Mouse (Mus musculus) CH12.LX (cell line): ENCODE results near the gene Gamt. TPM values are rescaled to one million over a fixed set of nuclear protein-coding genes. Genes with fewer than 3 reads are reported as not detected.

Source experiments
- DNase-seq: peaks from one replicate; pipeline ENCODE4 v3.0.0-alpha.2; 2013; ENCODE audit errors: extremely low read depth
- H3K27ac ChIP-seq: 2 replicates; pipeline ENCODE4 v1.5.1; 2012; ENCODE audit warnings: low read depth, mild to moderate bottlenecking, control low read depth, moderate library complexity; ENCODE audit not compliant: insufficient read depth
- H3K27me3 ChIP-seq: replicated peaks from 2 replicates; pipeline ENCODE3; 2012; ENCODE audit warnings: inconsistent platforms
- H3K36me3 ChIP-seq, 2 experiments: replicated peaks in 1 of 2; 2 replicates each; pipeline versions ENCODE3 to v1.6.1; 2012; ENCODE audit warnings: inconsistent platforms in 1 of 2, low read length in 1 of 2, mild to moderate bottlenecking in 1 of 2, mixed read lengths in 1 of 2, moderate library complexity in 1 of 2; ENCODE audit not compliant: control insufficient read depth in 1 of 2, insufficient read depth in 1 of 2
- H3K4me1 ChIP-seq, 2 experiments: 2 replicates each; pipeline ENCODE4 v1.6.1; 2012; ENCODE audit warnings: inconsistent platforms in 1 of 2, moderate library complexity in 1 of 2; ENCODE audit not compliant: insufficient read depth in 2 of 2, control insufficient read depth in 1 of 2
- H3K4me2 ChIP-seq: 2 replicates; pipeline ENCODE4 v1.6.1; 2012; ENCODE audit warnings: low read depth, mild to moderate bottlenecking, control low read depth; ENCODE audit not compliant: poor library complexity, insufficient read depth, severe bottlenecking
- H3K4me3 ChIP-seq, 3 experiments: fragments of 150-350 bp in 1 of 3; sonication (generic) in 1 of 3; replicated peaks in 1 of 3; 2 replicates each; pipeline versions ENCODE3 to v1.5.1; 2011 to 2012; ENCODE audit warnings: low read depth in 2 of 3, low read length in 2 of 3, mild to moderate bottlenecking in 2 of 3, moderate library complexity in 2 of 3, control low read depth in 1 of 3, improper control_type of control experiment in 1 of 3, inconsistent platforms in 1 of 3, mixed read lengths in 1 of 3; ENCODE audit not compliant: poor library complexity in 1 of 3
- H3K79me2 ChIP-seq: replicated peaks from 2 replicates; pipeline ENCODE4 v1.6.1; 2012; ENCODE audit warnings: mild to moderate bottlenecking, moderate library complexity; ENCODE audit not compliant: control insufficient read depth, poor library complexity, insufficient read depth, severe bottlenecking; ENCODE audit errors: extremely low read depth
- H3K9ac ChIP-seq: 2 replicates; pipeline ENCODE4 v1.6.1; 2012; ENCODE audit warnings: low read depth, mild to moderate bottlenecking, control low read depth, moderate library complexity; ENCODE audit not compliant: insufficient read depth
- H3K9me3 ChIP-seq: replicated peaks from 2 replicates; pipeline ENCODE3; 2012; ENCODE audit warnings: low read length, inconsistent platforms, mixed read lengths
- BHLHE40 ChIP-seq: IDR thresholded peaks from 2 replicates; pipeline ENCODE4 v1.6.1; 2011; ENCODE audit warnings: mild to moderate bottlenecking, low read depth, low read length, improper control_type of control experiment
- CHD1 ChIP-seq: IDR thresholded peaks from 2 replicates; pipeline ENCODE4 v1.6.1; 2012; ENCODE audit warnings: low read depth, low read length, improper control_type of control experiment, inconsistent platforms
- EP300 ChIP-seq: IDR thresholded peaks from 2 replicates; pipeline ENCODE4 v1.6.1; 2011; ENCODE audit warnings: low read length, improper control_type of control experiment
- ETS1 ChIP-seq: conservative IDR thresholded peaks from 2 replicates; pipeline ENCODE4 v1.6.1; 2012; ENCODE audit warnings: low read depth, mild to moderate bottlenecking, inconsistent platforms, low read length, improper control_type of control experiment, moderate library complexity
- JUND ChIP-seq: conservative IDR thresholded peaks from 2 replicates; pipeline ENCODE4 v1.6.1; 2011; ENCODE audit warnings: low read depth, low read length, improper control_type of control experiment
- KAT2A ChIP-seq: IDR thresholded peaks from 2 replicates; pipeline ENCODE4 v1.6.1; 2012; ENCODE audit warnings: low read length, improper control_type of control experiment, inconsistent platforms; ENCODE audit not compliant: insufficient replicate concordance
- MEF2A ChIP-seq: IDR thresholded peaks from 2 replicates; pipeline ENCODE4 v1.6.1; 2014; ENCODE audit warnings: low read depth, mild to moderate bottlenecking, inconsistent platforms, low read length, improper control_type of control experiment, borderline replicate concordance
- MXI1 ChIP-seq: IDR thresholded peaks from 2 replicates; pipeline ENCODE4 v1.6.1; 2011; ENCODE audit warnings: mild to moderate bottlenecking, low read depth, low read length, improper control_type of control experiment
- NELFE ChIP-seq: IDR thresholded peaks from 2 replicates; pipeline ENCODE4 v1.6.1; 2011; ENCODE audit warnings: low read depth, low read length, improper control_type of control experiment
- NRF1 ChIP-seq: IDR thresholded peaks from 2 replicates; pipeline ENCODE4 v1.6.1; 2014; ENCODE audit warnings: low read depth, mild to moderate bottlenecking, inconsistent platforms, low read length, improper control_type of control experiment, moderate library complexity
- RCOR1 ChIP-seq: conservative IDR thresholded peaks from 2 replicates; pipeline ENCODE4 v1.6.1; 2012; ENCODE audit warnings: low read depth, mild to moderate bottlenecking, inconsistent platforms, low read length, improper control_type of control experiment
- TCF12 ChIP-seq: IDR thresholded peaks from 2 replicates; pipeline ENCODE4 v1.6.1; 2014; ENCODE audit warnings: low read depth, mild to moderate bottlenecking, inconsistent platforms, low read length, improper control_type of control experiment
- ZKSCAN1 ChIP-seq: IDR thresholded peaks from 2 replicates; pipeline ENCODE4 v1.6.1; 2012; ENCODE audit warnings: low read depth, inconsistent platforms, low read length, improper control_type of control experiment, borderline replicate concordance
- ZMIZ1 ChIP-seq: IDR thresholded peaks from 2 replicates; pipeline ENCODE4 v1.6.1; 2012; ENCODE audit warnings: low read depth, mild to moderate bottlenecking, inconsistent platforms, low read length, improper control_type of control experiment
- ZNF384 ChIP-seq: IDR thresholded peaks from 2 replicates; pipeline ENCODE4 v1.6.1; 2012; ENCODE audit warnings: low read depth, low read length, improper control_type of control experiment, inconsistent platforms
- dilution Hi-C: fragments of 300-500 bp; cut with MboI; formaldehyde crosslinking; loops from 2 replicates; pipeline ENCODE4 v1.14.3; 2020; ENCODE audit warnings: low sequenced_read_pairs; ENCODE audit not compliant: extremely low pct_unique_long_range_greater_than_20kb, extremely low pct_ligation_motif_present
- in situ Hi-C: fragments of 300-500 bp; cut with MboI; formaldehyde crosslinking; loops from 3 replicates; pipeline ENCODE4 v1.14.3; 2019; ENCODE audit warnings: low sequenced_read_pairs, low pct_ligation_motif_present, low pct_unique_long_range_greater_than_20kb, mixed read lengths
- polyA plus RNA-seq: library from polyadenylated mRNA; unstranded; fragments of >175 nt; gene quantifications from 2 replicates; pipeline ENCODE4 v1.2.1, GENCODE M21; 2012; ENCODE audit warnings: low read depth; ENCODE audit not compliant: insufficient read length
- total RNA-seq, 2 experiments: library from RNA; depleted of rRNA; stranded (reverse); fragments of 300-350 nt in 1 of 2; fragments of >200 nt in 1 of 2; gene quantifications; 2 replicates each; pipeline ENCODE4 v1.2.3; 2012 to 2014

Gamt gene
- total and polyA plus RNA-seq, 3 experiments = 0.24 to 0.30 TPM; not detected in 1

GRCm38 (mm10) chr10:80255881-80256535 is 4.8 kb downstream of the Gamt start:
- no peaks in the 10 kb centered on the region for H3K9me3 ChIP-seq
- no peak overlapping the region for H3K27ac ChIP-seq
- in situ Hi-C loops (no loop called here), dilution Hi-C loops (no loop called here)
- peaks cover 68 to 87% of the 10 kb centered on the region in 2 experiments for H3K36me3 ChIP-seq
- no peak overlapping the region for H3K9ac ChIP-seq
- H3K79me2 ChIP-seq = peaks cover 6% of the 10 kb centered on the region
- H3K4me1 ChIP-seq = peaks cover 4 to 23% of the 10 kb centered on the region in 2 experiments
- no peak overlapping the region for H3K4me2 ChIP-seq
- TF ChIP-seq ZKSCAN1 (no peak), KAT2A (no peak)
- H3K4me3 ChIP-seq = no peak overlapping the region
- DNase-seq = no peak
- H3K27me3 ChIP-seq = no peaks in the 10 kb centered on the region

- dilution Hi-C loops (no loop called here), in situ Hi-C loops (no loop called here)
- no peak for DNase-seq
- Histone ChIP-seq H3K4me3 (no peak overlapping the region), H3K4me1 (peaks cover 4 to 27% of the 10 kb centered on the region in 2 experiments), H3K9me3 (no peaks in the 10 kb centered on the region), H3K36me3 (peaks cover 68 to 91% of the 10 kb centered on the region in 2 experiments), H3K4me2 (no peak overlapping the region), H3K9ac (no peak overlapping the region), H3K27ac (no peak overlapping the region), H3K27me3 (no peaks in the 10 kb centered on the region), H3K79me2 (peaks cover 20% of the 10 kb centered on the region)
- no peak for TF ChIP-seq ETS1
- TF ChIP-seq JUND = no peak
- no peak for TF ChIP-seq MXI1
- no peak for TF ChIP-seq NRF1
- TF ChIP-seq MEF2A = no peak
These were observed 6.2 kb downstream of the Gamt start for GRCm38 (mm10) chr10:80254331-80255297.

GRCm38 (mm10) chr10:80253551-80253950 is 7.3 kb downstream of the Gamt start:
- dilution Hi-C loops = no loop called here

More at GRCm38 (mm10) chr10:80253551-80253950, 7.3 kb downstream of the Gamt start:
- Histone ChIP-seq H3K36me3 (peaks cover 60 to 80% of the 10 kb centered on the region in 2 experiments), H3K4me3 (no peak overlapping the region), H3K4me1 (peaks cover 4 to 27% of the 10 kb centered on the region in 2 experiments), H3K27me3 (no peaks in the 10 kb centered on the region), H3K4me2 (no peak overlapping the region), H3K79me2 (peaks cover 21% of the 10 kb centered on the region), H3K27ac (no peak overlapping the region), H3K9ac (no peak overlapping the region), H3K9me3 (no peaks in the 10 kb centered on the region)
- no peak for DNase-seq
- TF ChIP-seq NRF1 = no peak
- no peak for TF ChIP-seq CHD1
- TF ChIP-seq EP300 = no peak
- no peak for TF ChIP-seq BHLHE40
- TF ChIP-seq TCF12 = no peak
- no peak for TF ChIP-seq NELFE
- no peak for TF ChIP-seq RCOR1
- no peak for TF ChIP-seq ZMIZ1
- no peak for TF ChIP-seq ZNF384
- in situ Hi-C loops = no loop called here
